Mouse (Mus musculus): ENCODE data around the gene Nsun6.

The Nsun6 gene

DNA sequence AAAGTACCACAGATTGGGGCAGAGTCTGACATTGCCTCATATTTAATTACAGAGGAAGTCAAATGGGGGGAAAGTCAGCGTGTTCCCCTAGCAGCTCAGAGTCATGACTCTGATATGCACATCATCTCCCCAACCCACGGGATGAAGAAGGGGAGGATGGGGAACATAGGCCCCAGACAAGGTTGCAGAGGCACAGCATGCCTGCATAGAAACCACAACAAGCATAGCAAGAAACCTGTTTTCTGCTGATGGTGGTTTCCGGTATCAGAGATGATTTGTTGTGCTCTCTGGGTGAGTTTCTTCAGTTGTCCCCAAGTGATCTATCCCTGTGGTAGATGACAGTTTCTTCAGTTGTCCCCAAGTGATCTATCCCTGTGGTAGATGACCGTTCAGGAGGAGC lies 62.3 kb downstream of the Nsun6 start:
- no peak for DNase-seq (ENCODE audit: low read depth, low spot score)

DNA sequence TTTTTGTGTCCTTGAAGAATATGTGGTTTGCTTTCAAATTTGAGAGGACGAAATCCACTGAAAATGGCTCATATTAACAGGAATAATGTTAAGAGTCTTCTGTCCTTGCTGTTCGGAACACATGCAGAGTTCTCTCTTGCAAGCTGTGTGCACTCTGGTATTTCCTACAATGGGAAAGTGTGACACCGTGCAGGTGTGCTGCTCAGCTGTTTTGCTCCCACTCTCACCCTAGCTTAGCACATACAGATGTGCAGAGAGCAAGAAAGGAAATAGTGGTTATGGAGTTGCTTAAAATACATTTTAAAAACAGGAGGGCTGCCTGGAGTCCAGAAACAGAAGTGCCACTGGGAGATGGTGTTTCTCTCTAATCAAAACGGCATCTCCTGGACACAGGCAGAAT lies 65.5 kb downstream of the Nsun6 start:
- no peak for DNase-seq (ENCODE audit: low read depth, low spot score)

- no peak for DNase-seq (ENCODE audit: low read depth, low spot score)
Observed at GRCm38 (mm10) chr2:14988451-14988850, 66.4 kb downstream of the Nsun6 start.

DNA sequence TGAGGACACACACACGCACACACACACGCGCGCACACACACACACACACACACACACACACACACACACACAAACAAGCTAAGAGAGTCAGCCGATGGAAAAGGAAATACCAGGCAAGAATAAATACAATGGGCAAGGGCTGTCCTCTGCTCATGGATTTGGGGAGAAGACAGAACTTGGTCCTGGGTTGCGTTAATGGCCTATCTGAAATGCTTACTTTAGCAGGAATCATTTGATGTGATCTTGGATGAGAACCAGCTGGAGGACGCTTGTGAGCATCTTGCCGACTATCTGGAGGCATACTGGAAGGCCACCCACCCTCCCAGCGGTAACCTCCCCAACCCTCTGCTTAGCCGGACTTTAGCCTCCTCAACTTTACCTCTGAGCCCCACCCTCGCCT lies 70.8 kb downstream of the Nsun6 start:
- DNase-seq (ENCODE audit: low read depth, low spot score), result no peak

GRCm38 (mm10) chr2:14961493-14961892 lies 93.4 kb downstream of the Nsun6 start:
- no peak for DNase-seq (ENCODE audit: low read depth, low spot score)

DNA sequence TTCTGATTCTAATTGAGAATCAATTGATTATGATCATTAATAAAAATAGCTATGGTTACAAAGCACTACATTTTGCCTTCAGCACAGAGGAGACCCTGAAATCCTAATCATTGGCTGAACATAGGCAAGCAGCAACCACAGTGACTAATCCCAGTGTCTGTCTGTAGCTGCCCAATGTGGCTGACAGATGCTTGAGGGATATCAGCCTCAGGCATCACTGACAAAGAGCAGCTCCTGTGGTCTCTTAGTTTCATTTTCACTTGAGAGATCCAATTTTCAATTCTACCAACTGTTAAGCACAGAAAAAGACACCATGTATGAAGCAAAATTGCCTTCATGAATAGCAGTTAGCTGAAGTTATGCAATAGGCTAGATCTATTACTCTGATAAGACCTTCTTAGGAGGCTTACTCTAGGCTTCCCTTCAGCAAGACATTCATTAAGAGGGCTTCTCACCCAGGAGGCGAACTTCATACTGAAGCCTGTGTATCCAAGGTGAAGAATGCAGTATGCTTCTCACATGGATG lies 93.8 kb downstream of the Nsun6 start:
- DNase-seq (ENCODE audit: low read depth, low spot score), result no peak

DNA sequence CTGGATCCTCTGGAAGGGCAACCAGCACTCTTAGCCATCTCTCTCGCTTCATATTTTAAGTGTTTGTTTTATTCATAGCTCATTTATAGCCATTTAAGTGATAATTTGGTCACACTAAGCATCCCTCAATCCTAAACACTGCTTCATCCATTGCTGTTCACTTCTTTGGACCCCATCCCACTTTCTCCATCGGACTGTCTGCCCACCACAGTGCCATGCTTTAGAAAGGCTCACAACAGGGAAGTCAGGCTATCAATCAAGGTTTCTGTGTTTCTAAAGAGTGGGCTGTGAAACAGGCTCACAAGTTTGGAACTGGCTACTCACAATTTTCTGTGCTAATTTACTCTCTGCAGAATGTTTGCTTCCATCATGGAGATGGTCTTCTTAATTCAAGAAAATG lies 101.8 kb downstream of the Nsun6 start:
- no peak for DNase-seq (ENCODE audit: low read depth, low spot score)

All from R1 (cell line).